Mouse (Mus musculus) liver, embryonic 14.5 days (tissue): ENCODE results near the gene Sap30.

ENCODE experiments used
- CTCF ChIP-seq: IDR thresholded peaks from 2 replicates; pipeline ENCODE4 v1.5.1; 2016; ENCODE audit warnings: antibody characterized with exemption, low read depth, control low read depth
- EP300 ChIP-seq: IDR thresholded peaks from 2 replicates; pipeline ENCODE4 v1.6.1; 2016; ENCODE audit warnings: antibody characterized with exemption, low read depth

- no peak for TF ChIP-seq CTCF
- peak; percentile 82 for TF ChIP-seq EP300
These were observed 23.9 kb upstream of the Sap30 start, which contains the start of gene Hmgb2 for GRCm38 (mm10) chr8:57511316-57512118.
